Mouse (Mus musculus) bone marrow macrophage, adult 2 months (primary cell): ENCODE results near the gene Cacng5. TPM values are rescaled to one million over a fixed set of nuclear protein-coding genes. Genes with fewer than 3 reads are reported as not detected.

Experiments
- H3K27ac ChIP-seq: 2 replicates; pipeline ENCODE4 v1.5.1; 2012; ENCODE audit warnings: low read depth, low read length; ENCODE audit not compliant: insufficient read depth
- H3K4me1 ChIP-seq: 2 replicates; pipeline ENCODE4 v1.6.1; 2012; ENCODE audit warnings: low read length; ENCODE audit not compliant: control insufficient read depth, insufficient read depth
- H3K4me3 ChIP-seq: 2 replicates; pipeline ENCODE4 v1.5.1; 2012; ENCODE audit warnings: mild to moderate bottlenecking, low read length, moderate library complexity; ENCODE audit not compliant: insufficient read depth
- CTCF ChIP-seq: IDR thresholded peaks from 2 replicates; pipeline ENCODE4 v1.5.1; 2012; ENCODE audit warnings: low read depth, mild to moderate bottlenecking, low read length, moderate library complexity
- POLR2A ChIP-seq: IDR thresholded peaks from 2 replicates; pipeline ENCODE4 v1.6.1; 2012; ENCODE audit warnings: mild to moderate bottlenecking, low read depth, low read length, borderline replicate concordance
- polyA plus RNA-seq: library from polyadenylated mRNA; stranded (reverse); fragments of >200 nt; gene quantifications from 2 replicates; pipeline ENCODE4 v1.2.4, GENCODE M21; 2012; ENCODE audit not compliant: missing spikeins, insufficient read depth, insufficient read length

Gene Cacng5
- polyA plus RNA-seq, result not detected in 2 replicates

DNA sequence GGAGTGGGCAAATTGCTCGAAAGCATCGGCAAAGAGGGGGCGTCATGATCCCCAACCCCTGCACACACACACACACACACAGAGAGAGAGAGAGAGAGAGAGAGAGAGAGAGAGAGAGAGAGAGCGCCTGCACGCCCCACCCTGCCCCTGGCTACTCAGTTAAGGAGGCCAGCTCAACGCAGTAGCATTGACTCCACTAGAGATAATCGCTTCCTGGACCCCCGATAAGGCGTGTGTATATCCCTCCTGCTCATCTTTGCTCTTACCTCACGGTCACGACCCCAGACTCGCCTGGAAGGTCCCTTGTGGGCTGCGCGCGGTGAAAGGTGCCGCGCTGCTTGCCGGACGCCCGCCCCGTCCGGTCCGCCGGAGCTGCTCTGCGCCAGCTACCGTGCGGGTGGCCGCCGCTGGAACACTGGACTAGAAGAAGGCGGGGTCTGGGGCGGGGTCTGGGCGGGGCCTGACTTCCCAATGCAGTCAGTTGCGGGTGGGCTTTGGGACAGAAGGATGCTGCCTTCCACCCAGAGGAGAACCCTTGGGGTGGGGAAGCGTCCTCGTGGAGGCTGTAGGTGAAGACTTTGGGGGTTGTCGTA, at the start of gene Cacng5:
TSS of gene Cacng5 (minus strand) at position 422 of the 593 bp plus-strand sequence.
- H3K4me3 ChIP-seq, result no peak within 1 kb of the TSS
- TF ChIP-seq CTCF (no peak), POLR2A (no peak)
- no peak within 1 kb of the TSS for H3K27ac ChIP-seq
- no peaks in the 10 kb centered on the region for H3K4me1 ChIP-seq

DNA sequence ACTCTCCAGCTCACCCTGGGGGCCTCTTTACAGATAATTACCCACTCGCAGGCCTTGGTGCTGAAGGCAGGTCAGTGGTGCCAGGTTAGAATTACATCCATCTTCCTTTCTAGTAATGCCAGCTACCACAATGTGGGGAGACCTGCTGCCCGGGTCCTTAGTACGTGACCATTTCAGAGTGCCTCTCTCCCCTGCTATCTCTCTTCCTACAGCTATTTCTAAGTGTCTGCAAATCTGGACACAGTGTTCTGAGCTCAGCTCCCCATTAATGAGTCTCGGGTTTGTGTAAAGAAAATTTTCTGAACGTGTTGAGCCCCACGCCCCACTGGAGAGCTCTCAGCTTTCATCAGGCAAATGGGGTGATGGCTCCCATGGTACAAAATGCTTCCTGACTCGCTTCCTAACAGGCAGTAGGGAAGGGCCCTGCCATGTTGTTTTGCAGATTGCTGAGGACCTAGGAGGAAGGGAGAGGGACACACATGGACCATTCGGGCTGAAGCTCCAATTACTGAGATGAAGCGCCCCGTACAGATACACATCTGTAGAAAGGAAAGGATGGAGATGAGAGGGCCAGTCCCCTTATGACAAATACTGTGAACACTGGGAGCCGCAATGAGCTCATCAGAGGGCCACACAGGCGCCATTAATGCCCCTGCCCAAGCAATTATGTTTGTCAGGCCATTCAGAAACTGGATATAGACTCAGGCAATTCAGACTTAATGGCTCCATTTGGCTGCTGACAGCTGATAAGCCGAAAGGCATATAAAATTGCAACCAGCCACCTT, 42.9 kb upstream of the Cacng5 start:
- Histone ChIP-seq H3K27ac (no peak overlapping the region), H3K4me3 (no peak overlapping the region), H3K4me1 (no peaks in the 10 kb centered on the region)
- no peak for TF ChIP-seq CTCF
- TF ChIP-seq POLR2A, result no peak

DNA sequence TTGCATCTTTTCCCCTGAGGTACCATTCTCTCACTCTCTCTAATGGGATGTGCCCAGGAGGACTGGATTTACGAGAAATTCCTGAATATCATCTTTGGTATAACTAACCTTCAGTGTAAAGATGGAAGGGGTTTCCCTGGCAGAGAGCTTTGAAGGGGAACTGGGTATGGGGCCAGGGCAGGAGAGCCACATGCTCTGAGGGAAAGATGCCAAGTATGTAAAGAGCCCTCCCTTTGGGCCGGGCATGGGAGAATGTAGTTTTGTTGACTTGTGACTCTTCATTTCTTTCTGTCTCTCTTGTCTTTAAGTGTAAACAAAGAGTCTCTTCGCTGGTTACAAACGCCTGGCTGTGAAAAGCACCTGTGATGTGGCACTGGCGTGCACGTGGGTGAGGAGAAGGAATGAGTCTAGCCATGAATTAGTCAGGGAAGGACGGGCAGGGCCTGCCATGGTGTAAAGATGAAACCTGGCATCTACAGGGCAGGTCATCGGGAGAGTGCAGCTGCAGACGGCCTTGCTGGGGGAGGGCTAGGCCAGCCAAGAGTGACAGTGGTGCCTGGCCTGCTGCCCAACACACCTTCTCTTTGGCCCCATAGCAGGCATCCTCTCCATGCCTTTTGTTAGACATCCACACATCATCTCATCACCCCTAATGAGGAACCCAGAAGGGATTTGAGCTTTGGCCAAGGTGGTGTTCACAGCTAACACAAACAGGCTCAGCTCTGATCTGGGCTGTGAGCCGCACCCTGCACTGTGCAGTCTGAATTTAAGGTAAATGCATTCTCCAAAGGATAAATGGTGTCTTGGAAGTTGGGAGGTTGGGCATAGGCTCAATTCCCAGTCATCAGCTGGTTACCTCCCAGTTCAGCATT, 40.6 kb upstream of the Cacng5 start:
- Histone ChIP-seq H3K4me3 (no peak overlapping the region), H3K4me1 (no peaks in the 10 kb centered on the region), H3K27ac (no peak overlapping the region)
- TF ChIP-seq CTCF (no peak), POLR2A (no peak)

DNA sequence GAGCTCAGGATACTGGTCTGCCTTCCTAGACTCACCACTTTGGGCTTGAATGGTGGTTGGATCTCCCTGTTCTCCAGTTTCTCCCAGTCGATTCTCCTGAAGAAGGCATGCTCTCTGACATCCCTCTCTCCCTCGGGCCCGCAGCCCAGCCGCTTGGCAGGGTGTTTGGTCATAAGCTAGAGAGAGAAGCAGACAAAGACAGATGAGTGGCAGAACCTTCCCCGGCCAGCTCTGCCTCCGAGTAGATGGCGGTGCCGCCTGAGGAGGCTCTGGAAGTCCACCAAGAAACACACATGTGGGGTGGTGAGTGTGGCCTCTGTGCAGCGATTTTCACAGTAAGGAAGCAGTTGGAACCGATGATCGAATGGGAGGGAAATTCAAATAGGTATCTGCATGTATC, 36.6 kb upstream of the Cacng5 start:
- TF ChIP-seq CTCF (no peak), POLR2A (no peak)
- Histone ChIP-seq H3K4me1 (no peaks in the 10 kb centered on the region), H3K4me3 (no peak overlapping the region), H3K27ac (no peak overlapping the region)

DNA sequence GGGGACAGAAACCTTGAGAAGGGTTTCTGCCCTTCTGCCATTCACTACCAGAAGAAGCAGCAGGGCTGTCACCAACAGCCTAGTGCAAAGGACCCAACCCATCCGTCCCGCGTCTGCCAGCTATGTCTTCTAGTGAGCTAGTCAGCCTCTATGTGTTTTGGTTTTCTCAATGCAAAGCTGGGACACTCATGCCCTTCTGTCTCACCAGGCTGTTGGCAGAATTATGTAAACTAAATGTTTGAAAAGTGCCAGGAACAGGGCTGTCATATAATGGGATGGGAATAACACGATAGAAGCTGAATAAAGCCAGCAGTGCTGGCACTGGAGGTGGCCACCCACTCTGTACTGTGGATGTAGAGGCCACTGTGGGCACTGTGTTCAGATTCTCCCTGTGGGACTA, 35.8 kb upstream of the Cacng5 start:
- H3K4me3 ChIP-seq, result no peak overlapping the region
- H3K27ac ChIP-seq, result no peak overlapping the region
- TF ChIP-seq CTCF (no peak), POLR2A (no peak)
- no peaks in the 10 kb centered on the region for H3K4me1 ChIP-seq

DNA sequence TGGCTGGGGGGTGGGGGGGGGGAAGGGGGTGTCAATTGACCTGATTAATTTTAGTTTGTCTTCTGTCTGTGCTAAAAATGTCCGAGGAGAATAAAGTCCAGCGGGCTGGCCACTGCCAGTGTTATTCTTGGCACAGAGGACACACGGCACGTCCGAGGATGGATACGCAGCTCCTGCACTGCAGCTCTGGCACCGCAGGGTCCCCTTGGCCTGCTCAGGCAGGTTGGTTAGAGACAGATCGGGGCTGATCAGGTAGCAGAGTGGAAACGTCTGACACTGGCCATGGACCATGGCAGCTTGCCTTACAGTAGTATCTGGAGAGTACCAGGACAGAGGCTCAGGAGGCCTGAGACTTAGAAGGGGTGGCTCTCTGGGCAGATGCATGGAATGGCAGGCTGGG, 35.4 kb upstream of the Cacng5 start:
- Histone ChIP-seq H3K4me3 (no peak overlapping the region), H3K27ac (no peak overlapping the region), H3K4me1 (no peaks in the 10 kb centered on the region)
- TF ChIP-seq POLR2A (no peak), CTCF (no peak)

DNA sequence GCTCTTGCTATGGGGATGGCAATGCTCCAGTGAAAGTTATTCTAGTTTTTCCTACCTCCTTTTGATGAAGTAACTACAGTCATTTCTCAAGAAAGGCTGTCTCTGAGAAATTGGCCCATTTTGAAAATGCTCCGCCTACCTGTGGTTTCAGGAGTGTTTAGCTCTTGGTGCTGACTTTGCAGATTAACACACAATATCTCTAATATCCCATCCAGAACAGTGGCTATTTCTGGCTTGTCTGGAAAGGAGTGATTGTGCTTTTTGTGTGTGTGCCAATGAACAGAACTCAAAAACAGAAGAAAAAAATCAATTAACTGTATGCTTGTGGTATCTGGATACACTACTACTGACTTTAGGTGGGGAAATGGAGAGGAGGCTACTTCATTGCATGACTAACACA, 33.1 kb upstream of the Cacng5 start:
- no peak overlapping the region for H3K27ac ChIP-seq
- no peak overlapping the region for H3K4me3 ChIP-seq
- TF ChIP-seq CTCF (no peak), POLR2A (no peak)
- H3K4me1 ChIP-seq, result no peaks in the 10 kb centered on the region

DNA sequence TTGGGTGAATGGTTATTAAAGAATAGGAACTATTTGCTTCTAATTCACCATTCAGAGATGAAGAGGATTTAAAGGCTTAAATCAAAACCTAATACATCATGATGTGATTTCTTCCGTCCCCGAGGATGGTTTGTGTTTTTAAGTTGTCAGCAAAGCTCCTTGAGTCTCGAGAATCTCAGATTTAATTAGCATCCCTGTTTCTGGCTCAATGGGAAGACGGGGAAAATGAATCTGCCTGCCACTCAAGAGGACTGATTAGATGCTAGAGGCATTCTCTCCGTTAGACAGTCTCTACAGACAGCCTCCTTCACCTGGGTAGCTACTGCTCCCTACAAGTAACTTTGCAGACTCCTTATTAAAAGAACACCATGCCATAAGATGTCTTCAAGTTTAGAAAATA, 32.0 kb upstream of the Cacng5 start:
- Histone ChIP-seq H3K4me3 (no peak overlapping the region), H3K27ac (no peak overlapping the region), H3K4me1 (no peaks in the 10 kb centered on the region)
- TF ChIP-seq CTCF (no peak), POLR2A (no peak)

DNA sequence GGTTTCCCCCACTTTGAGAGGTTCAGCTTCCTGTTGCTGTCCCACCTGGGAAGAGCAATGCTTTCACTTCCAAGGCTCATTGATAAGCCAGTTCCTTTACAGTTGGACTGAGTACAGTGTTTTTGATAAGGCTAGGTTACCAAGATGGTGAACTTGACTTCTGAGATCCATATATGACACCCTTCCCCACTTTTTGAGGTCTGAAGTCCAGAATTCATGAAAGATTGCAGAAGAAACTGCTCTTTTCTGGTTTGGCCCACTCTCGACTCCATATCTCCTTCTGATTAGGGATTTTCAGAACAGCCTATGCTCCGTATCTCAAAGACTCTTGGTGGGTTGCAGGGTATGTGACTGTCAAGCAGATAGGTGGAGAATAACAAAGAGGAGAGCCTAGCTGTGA, 22.1 kb upstream of the Cacng5 start:
- no peak overlapping the region for H3K27ac ChIP-seq

More for the DNA sequence above, 22.1 kb upstream of the Cacng5 start:
- TF ChIP-seq POLR2A (no peak), CTCF (no peak)
- Histone ChIP-seq H3K4me1 (no peaks in the 10 kb centered on the region), H3K4me3 (no peak overlapping the region)
